Mouse (Mus musculus): Measurements from ENCODE around the gene Rnf149. TPM values are rescaled to one million over a fixed set of nuclear protein-coding genes. Genes with fewer than 3 reads are reported as not detected.
"Not testable (repeated sequence)": the region's sequence is repeated elsewhere in the genome, so short reads cannot be mapped to it uniquely, and the experiment has no call there.

Gene Rnf149
- polyA plus RNA-seq, 1 experiment from 2014 or later: 30.2 TPM

DNA sequence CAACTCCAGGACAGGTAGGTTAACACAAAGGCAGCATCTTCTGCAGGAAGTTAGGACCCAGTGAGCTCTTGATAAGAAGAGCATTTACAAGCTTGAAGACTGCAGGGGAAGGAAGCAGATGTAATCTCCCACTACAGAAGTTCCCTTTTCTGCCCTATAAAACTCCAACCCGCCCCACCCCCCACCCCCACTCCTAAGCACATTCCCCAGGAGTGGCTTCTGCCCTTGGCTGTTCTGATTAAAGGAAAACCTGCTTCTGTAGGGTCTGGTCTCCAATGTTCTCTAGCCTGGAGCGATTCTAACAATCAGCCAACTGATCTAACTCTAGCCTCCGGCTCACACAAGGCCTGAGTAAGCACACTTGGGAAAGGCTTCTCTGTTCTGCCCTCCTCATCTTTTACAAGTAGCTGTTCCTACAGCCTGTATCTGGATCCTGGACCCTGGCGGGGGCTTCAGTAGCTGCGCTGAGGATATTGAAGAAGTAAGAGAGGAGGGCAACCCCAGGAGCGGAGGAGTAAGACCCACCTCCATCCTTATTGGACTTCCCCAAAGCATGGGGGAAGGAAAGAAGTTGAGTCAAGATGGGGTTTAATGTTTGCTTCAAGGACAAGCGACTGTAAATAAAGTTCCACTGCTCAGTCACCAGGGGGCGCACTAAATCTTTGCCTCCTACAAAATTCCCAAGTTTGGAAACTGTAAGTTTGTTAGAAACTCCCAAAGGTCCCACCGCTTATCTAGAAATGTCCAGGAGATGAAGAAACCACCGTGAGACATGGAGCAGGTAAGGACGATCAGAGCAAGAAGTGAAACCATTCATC, 37.5 kb upstream of the Rnf149 start:
- H3K4me3 ChIP-seq (ENCODE audit: low read depth, low read length): no peak overlapping the region
- DNase-seq (ENCODE audit: low spot score) (peak; percentile 66), ATAC-seq (ENCODE audit: low FRiP score, low TSS enrichment) (no peak)
- H3K4me1 ChIP-seq (replicated peaks; ENCODE audit: control insufficient read depth, insufficient read depth): no peaks in the 10 kb centered on the region
- WGBS: 35% methylated on average over 11 of the region's 11 CpGs
- H3K4me2 ChIP-seq (replicated peaks; ENCODE audit: low read depth): no peak overlapping the region
- no peak overlapping the region for H3K27ac ChIP-seq (replicated peaks)
- no peak overlapping the region for H3K9ac ChIP-seq (ENCODE audit: low read length)
- H3K36me3 ChIP-seq (ENCODE audit: control insufficient read depth, insufficient read depth, low read length): no peaks in the 10 kb centered on the region
- TF ChIP-seq EP300 (optimal IDR thresholded peaks at IDR 0.05) (no peak), CTCF (IDR thresholded peaks at IDR 0.05; ENCODE audit: low read depth) (peak; percentile 81)
- no peaks in the 10 kb centered on the region for H3K27me3 ChIP-seq (ENCODE audit: control insufficient read depth, insufficient read depth, low read length)
- no peaks in the 10 kb centered on the region for H3K9me3 ChIP-seq (ENCODE audit: control insufficient read depth, low read length)

DNA sequence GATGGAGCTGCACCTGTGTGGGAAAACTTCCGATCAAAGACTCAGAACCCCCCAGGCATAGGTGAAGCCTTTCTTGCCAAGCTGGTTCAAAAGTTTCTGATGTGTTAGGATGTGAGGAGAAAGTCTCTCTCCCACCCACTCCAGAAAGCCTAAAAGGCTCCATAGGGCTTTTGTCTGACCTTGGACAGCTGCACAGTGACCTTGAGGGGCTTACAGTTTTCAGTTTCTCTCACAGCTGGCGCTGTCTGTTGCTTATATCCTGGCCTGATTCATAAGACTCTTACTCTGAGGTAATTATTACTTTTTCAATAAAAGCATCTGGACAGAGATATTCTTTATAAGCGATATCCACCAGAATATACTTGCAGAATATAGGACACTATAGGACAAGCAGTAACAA, 35.9 kb upstream of the Rnf149 start:
- H3K4me3 ChIP-seq (ENCODE audit: low read depth, low read length): no peak overlapping the region
- no peaks in the 10 kb centered on the region for H3K4me1 ChIP-seq (replicated peaks; ENCODE audit: control insufficient read depth, insufficient read depth)
- 72% methylated on average over 3 of the region's 3 CpGs for WGBS
- DNase-seq (ENCODE audit: low spot score): no peak
- no peaks in the 10 kb centered on the region for H3K9me3 ChIP-seq (ENCODE audit: control insufficient read depth, low read length)
- H3K4me2 ChIP-seq (replicated peaks; ENCODE audit: low read depth): no peak overlapping the region
- H3K36me3 ChIP-seq (ENCODE audit: control insufficient read depth, insufficient read depth, low read length): no peaks in the 10 kb centered on the region
- H3K9ac ChIP-seq (ENCODE audit: low read length): no peak overlapping the region
- TF ChIP-seq EP300 (optimal IDR thresholded peaks at IDR 0.05) (no peak), CTCF (IDR thresholded peaks at IDR 0.05; ENCODE audit: low read depth) (no peak)
- H3K27me3 ChIP-seq (ENCODE audit: control insufficient read depth, insufficient read depth, low read length): no peaks in the 10 kb centered on the region
- H3K27ac ChIP-seq (replicated peaks): no peak overlapping the region
- no peak for ATAC-seq (ENCODE audit: low FRiP score, low TSS enrichment)

DNA sequence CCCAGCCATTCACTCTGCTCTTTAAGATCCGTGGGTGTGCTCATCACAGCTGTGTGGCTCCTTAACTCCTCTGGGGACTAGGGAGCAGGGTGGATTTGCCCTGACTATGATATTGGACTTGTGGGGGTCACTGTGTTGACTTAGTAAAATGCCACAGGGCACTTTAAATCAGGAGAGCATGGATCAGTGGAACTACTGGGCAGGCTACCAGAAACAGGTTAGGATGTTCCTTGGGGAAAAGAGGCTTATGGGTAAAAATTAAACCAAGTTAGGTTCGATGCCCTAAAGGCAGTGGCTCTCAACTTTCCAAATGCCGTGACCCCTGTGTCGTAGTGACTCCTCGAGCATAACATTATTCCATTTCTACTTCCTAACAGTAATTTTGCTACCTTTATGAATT, 35.3 kb upstream of the Rnf149 start:
- Histone ChIP-seq H3K27ac (replicated peaks) (no peak overlapping the region), H3K4me1 (replicated peaks; ENCODE audit: control insufficient read depth, insufficient read depth) (no peaks in the 10 kb centered on the region), H3K36me3 (ENCODE audit: control insufficient read depth, insufficient read depth, low read length) (no peaks in the 10 kb centered on the region), H3K4me3 (ENCODE audit: low read depth, low read length) (no peak overlapping the region), H3K27me3 (ENCODE audit: control insufficient read depth, insufficient read depth, low read length) (no peaks in the 10 kb centered on the region), H3K9ac (ENCODE audit: low read length) (no peak overlapping the region), H3K9me3 (ENCODE audit: control insufficient read depth, low read length) (no peaks in the 10 kb centered on the region), H3K4me2 (replicated peaks; ENCODE audit: low read depth) (no peak overlapping the region)
- no peak for DNase-seq (ENCODE audit: low spot score)
- TF ChIP-seq EP300 (optimal IDR thresholded peaks at IDR 0.05): no peak
- TF ChIP-seq CTCF (IDR thresholded peaks at IDR 0.05; ENCODE audit: low read depth): no peak
- 74% methylated on average over 5 of the region's 5 CpGs for WGBS
- no peak for ATAC-seq (ENCODE audit: low FRiP score, low TSS enrichment)

DNA sequence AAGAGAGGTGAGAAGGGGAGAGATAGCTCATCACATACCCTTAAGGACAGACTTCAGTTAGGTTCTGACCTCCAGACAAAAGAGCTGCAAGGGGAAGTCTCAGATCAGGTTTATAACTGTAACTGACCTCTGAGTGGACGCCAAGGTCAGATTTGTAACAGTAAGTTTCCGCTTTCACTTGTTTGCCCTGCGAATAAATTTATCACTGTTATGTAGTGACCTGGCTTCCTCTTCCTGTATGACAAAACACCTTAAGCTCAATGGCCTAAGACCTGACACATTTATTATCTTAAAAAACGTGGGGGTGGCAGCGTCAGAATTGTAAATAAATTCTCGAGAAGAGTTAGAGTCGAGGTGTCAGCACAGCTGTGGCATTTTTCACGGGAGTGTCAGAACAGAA, 31.3 kb upstream of the Rnf149 start:
- ATAC-seq (ENCODE audit: low FRiP score, low TSS enrichment) (peak; percentile 43; the same call in 1 of the 2 replicates), DNase-seq (ENCODE audit: low spot score) (no peak)
- Histone ChIP-seq H3K27ac (replicated peaks) (no peak overlapping the region), H3K9ac (ENCODE audit: low read length) (no peak overlapping the region), H3K4me1 (replicated peaks; ENCODE audit: control insufficient read depth, insufficient read depth) (no peaks in the 10 kb centered on the region), H3K4me2 (replicated peaks; ENCODE audit: low read depth) (no peak overlapping the region), H3K4me3 (ENCODE audit: low read depth, low read length) (no peak overlapping the region), H3K36me3 (ENCODE audit: control insufficient read depth, insufficient read depth, low read length) (no peaks in the 10 kb centered on the region), H3K9me3 (ENCODE audit: control insufficient read depth, low read length) (no peaks in the 10 kb centered on the region), H3K27me3 (ENCODE audit: control insufficient read depth, insufficient read depth, low read length) (no peaks in the 10 kb centered on the region)
- 20% methylated on average over 8 of the region's 8 CpGs for WGBS
- TF ChIP-seq EP300 (optimal IDR thresholded peaks at IDR 0.05): no peak
- no peak for TF ChIP-seq CTCF (IDR thresholded peaks at IDR 0.05; ENCODE audit: low read depth)

DNA sequence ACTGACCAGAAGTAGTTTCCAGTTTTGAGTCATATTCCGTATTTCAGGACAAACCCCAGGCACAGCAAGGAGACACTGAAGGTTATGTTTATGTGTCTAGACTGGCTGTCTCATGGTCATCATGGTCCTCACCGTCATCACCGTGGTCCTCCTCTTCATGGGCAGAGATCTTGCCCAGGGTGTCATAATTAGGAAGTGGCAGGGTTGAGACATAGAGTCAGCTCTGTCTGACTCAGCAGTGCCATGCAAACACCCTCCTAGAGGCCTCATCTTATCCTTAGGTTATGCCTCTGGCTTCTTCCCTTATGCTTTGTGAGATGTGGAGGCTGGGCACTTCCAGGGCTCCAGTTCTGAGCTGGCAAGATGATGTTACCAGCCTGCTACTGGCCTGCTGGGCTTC, 25.3 kb upstream of the Rnf149 start:
- Histone ChIP-seq H3K4me3 (ENCODE audit: low read depth, low read length) (no peak overlapping the region), H3K4me2 (replicated peaks; ENCODE audit: low read depth) (no peak overlapping the region), H3K9ac (ENCODE audit: low read length) (no peak overlapping the region), H3K27me3 (ENCODE audit: control insufficient read depth, insufficient read depth, low read length) (no peaks in the 10 kb centered on the region), H3K36me3 (ENCODE audit: control insufficient read depth, insufficient read depth, low read length) (no peaks in the 10 kb centered on the region), H3K27ac (replicated peaks) (no peak overlapping the region), H3K4me1 (replicated peaks; ENCODE audit: control insufficient read depth, insufficient read depth) (no peaks in the 10 kb centered on the region), H3K9me3 (ENCODE audit: control insufficient read depth, low read length) (no peaks in the 10 kb centered on the region)
- ATAC-seq (ENCODE audit: low FRiP score, low TSS enrichment): no peak
- TF ChIP-seq EP300 (optimal IDR thresholded peaks at IDR 0.05) (no peak), CTCF (IDR thresholded peaks at IDR 0.05; ENCODE audit: low read depth) (no peak)
- no peak for DNase-seq (ENCODE audit: low spot score)
- 96% methylated on average over 3 of the region's 3 CpGs for WGBS

DNA sequence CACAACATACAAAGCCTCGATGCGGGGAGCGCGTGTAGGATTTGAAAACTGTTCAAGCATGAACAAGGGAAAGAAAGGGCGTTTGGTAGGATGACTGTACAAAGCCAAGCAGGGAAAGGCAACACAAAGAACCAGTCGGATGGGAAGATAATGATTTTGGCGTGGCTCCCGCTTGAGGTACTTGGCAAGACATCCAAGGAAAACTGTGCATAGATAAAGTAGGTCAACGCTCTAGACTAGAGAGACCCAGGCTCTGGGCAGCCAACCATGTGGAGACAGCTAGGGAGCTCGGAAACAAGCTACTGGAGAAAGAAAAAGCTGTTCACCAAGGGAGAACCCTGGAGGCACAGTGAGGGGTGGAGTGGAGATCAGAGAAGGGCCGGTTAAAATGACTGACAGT, 21.5 kb upstream of the Rnf149 start:
- no peaks in the 10 kb centered on the region for H3K36me3 ChIP-seq (ENCODE audit: control insufficient read depth, insufficient read depth, low read length)
- no peaks in the 10 kb centered on the region for H3K27me3 ChIP-seq (ENCODE audit: control insufficient read depth, insufficient read depth, low read length)
- no peak overlapping the region for H3K4me2 ChIP-seq (replicated peaks; ENCODE audit: low read depth)
- no peak overlapping the region for H3K27ac ChIP-seq (replicated peaks)
- no peaks in the 10 kb centered on the region for H3K4me1 ChIP-seq (replicated peaks; ENCODE audit: control insufficient read depth, insufficient read depth)
- TF ChIP-seq EP300 (optimal IDR thresholded peaks at IDR 0.05) (no peak), CTCF (IDR thresholded peaks at IDR 0.05; ENCODE audit: low read depth) (no peak)
- DNase-seq (ENCODE audit: low spot score) (no peak), ATAC-seq (ENCODE audit: low FRiP score, low TSS enrichment) (no peak)
- no peaks in the 10 kb centered on the region for H3K9me3 ChIP-seq (ENCODE audit: control insufficient read depth, low read length)
- no peak overlapping the region for H3K9ac ChIP-seq (ENCODE audit: low read length)
- WGBS: 60% methylated on average over 11 of the region's 11 CpGs
- no peak overlapping the region for H3K4me3 ChIP-seq (ENCODE audit: low read depth, low read length)

DNA sequence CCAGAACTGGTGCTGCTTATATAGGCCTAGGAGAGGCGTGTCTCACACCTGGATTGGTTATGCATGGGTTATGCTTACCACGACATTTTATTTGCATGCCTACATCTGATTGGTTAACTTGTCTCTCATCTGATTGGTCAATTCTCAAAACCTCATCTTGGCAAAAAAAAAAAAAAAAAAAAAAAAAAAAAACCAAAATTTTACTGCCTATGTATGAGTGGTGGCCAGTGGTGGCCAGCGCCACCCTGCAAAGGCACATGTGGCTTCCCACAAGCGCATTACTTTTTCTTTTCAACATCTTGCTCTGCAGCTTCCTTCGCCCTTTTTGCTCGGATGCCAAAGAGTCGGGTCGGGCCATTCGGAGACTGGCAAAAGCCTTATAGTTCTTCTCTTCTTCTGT, 19.9 kb upstream of the Rnf149 start:
- not testable (repeated sequence) for H3K4me1 ChIP-seq (replicated peaks; ENCODE audit: control insufficient read depth, insufficient read depth); H3K9me3 ChIP-seq (ENCODE audit: control insufficient read depth, low read length); H3K36me3 ChIP-seq (ENCODE audit: control insufficient read depth, insufficient read depth, low read length); H3K4me2 ChIP-seq (replicated peaks; ENCODE audit: low read depth); H3K27ac ChIP-seq (replicated peaks); DNase-seq (ENCODE audit: low spot score); ATAC-seq (ENCODE audit: low FRiP score, low TSS enrichment); H3K4me3 ChIP-seq (ENCODE audit: low read depth, low read length); H3K27me3 ChIP-seq (ENCODE audit: control insufficient read depth, insufficient read depth, low read length); H3K9ac ChIP-seq (ENCODE audit: low read length)
- WGBS: 91% methylated on average over 9 of the region's 9 CpGs
